Mouse (Mus musculus): ENCODE results near the gene Aqp9. TPM values are rescaled to one million over a fixed set of nuclear protein-coding genes. Genes with fewer than 3 reads are reported as not detected.

Aqp9 gene
- polyA plus RNA-seq, 1 experiment from 2014 or later = 1.5 TPM

DNA sequence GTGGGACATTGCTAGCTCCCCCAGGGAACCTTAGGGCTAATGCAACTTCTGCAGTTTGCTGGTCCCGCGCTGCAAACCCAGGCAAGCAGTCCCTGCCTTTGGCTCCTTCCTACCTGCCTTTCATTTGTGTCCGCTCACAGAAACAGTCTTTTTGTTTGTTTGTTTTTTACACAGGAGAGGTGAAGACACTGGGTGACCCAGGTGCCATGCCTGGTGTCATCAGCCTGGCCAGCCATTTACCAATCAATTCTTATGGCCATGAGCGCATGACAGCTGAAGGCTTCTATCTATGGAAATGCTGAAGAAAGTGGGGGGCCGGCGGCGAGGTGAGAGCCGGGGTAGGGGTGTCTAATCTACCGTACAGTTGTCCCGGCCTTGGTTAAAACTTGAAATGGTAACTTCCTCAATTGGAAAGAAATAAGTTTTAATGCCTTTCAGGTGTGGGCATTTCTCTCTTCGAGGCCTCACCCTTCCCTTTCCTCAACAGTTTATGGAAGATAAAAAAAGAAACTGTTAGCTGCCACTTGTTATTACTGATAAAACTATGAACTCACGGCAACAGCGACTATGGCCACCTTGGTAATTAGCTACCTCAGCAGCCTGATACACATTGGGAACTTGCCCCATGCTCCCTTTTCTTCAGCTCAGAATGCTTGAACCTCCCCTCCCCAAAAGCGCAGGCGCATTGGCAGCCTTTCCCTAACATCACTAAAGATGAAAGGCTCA lies 10.4 kb downstream of the Aqp9 start:
- H3K9me3 ChIP-seq (replicated peaks) = no peaks in the 10 kb centered on the region
- no peak overlapping the region for H3K27ac ChIP-seq (replicated peaks)
- no peaks in the 10 kb centered on the region for H3K4me1 ChIP-seq
- H3K27me3 ChIP-seq = no peaks in the 10 kb centered on the region
- WGBS = 86% methylated on average over 15 of the region's 15 CpGs
- ATAC-seq (ENCODE audit: insufficient number of reproducible peaks, low FRiP score, low TSS enrichment, low read depth) = no peak
- H3K4me2 ChIP-seq (replicated peaks) = no peak overlapping the region
- H3K9ac ChIP-seq = no peak overlapping the region
- no peak overlapping the region for H3K4me3 ChIP-seq (replicated peaks)
- no peaks in the 10 kb centered on the region for H3K36me3 ChIP-seq

DNA sequence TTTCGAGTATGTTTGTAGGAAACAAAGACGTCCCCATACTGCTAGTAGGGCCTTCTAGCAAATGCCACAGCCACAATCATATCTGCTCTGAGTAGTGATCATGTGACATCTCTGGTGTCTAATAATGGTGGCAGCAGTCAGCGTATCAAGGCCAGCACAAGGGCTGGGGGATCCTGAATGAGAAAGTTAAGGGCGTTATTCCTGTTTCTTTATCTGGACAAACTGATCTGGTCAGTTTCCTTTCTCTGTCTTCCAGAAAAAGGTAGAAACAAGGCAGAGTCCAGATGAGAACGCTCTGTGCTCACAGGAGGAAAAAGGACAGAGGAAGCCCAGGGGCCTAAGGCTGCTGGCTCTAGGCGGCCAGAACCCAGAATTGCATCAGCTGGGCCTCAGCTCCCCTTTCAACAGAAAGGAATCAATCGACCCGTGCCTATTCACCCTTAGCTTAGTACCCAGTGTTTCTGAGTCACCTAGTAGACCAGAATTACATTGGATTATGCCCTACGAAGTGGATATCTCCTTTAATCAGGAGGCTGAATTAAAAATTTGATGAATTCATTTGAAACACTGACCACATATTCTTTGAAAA lies 11.9 kb downstream of the Aqp9 start:
- Histone ChIP-seq H3K4me1 (no peaks in the 10 kb centered on the region), H3K9ac (no peak overlapping the region), H3K9me3 (replicated peaks) (no peaks in the 10 kb centered on the region), H3K4me2 (replicated peaks) (no peak overlapping the region), H3K36me3 (no peaks in the 10 kb centered on the region), H3K27ac (replicated peaks) (no peak overlapping the region), H3K4me3 (replicated peaks) (no peak overlapping the region), H3K27me3 (no peaks in the 10 kb centered on the region)
- 76% methylated on average over 9 of the region's 9 CpGs for WGBS
- no peak for ATAC-seq (ENCODE audit: insufficient number of reproducible peaks, low FRiP score, low TSS enrichment, low read depth)

DNA sequence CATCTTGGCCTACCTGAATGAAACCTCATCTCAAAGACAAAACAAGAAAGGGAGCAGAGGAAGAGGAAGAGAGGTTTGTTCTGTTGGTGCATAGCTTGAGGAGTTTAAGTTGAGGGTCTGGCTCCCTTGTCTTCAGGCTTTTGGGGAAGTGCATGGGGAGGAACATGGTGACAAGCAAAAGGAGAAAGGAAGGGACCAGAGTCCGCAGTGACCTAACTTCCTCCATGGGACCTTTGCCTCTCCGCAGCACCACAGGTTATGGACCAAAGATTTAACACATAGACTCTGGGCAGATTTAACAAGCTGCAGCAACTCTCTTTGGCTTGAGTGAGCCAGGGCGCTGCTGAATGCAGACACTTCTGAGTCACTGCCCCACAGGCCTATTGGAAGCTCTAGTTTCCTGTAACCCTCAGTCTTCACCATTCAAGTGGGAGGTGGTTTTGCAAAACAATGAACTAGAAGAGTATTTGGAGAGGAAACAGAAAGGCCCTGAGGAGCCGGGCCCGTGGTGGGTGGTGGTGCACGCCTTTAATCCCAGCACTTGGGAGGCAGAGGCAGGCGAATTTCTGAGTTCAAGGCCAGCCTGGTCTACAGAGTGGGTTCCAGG lies 13.0 kb downstream of the Aqp9 start:
- ATAC-seq (ENCODE audit: insufficient number of reproducible peaks, low FRiP score, low TSS enrichment, low read depth) = no peak
- H3K27me3 ChIP-seq = no peaks in the 10 kb centered on the region
- 79% methylated on average over 7 of the region's 7 CpGs for WGBS
- H3K9me3 ChIP-seq (replicated peaks) = no peaks in the 10 kb centered on the region
- no peak overlapping the region for H3K27ac ChIP-seq (replicated peaks)
- no peaks in the 10 kb centered on the region for H3K36me3 ChIP-seq
- H3K9ac ChIP-seq = no peak overlapping the region
- H3K4me1 ChIP-seq = no peaks in the 10 kb centered on the region
- H3K4me3 ChIP-seq (replicated peaks) = no peak overlapping the region
- no peak overlapping the region for H3K4me2 ChIP-seq (replicated peaks)

DNA sequence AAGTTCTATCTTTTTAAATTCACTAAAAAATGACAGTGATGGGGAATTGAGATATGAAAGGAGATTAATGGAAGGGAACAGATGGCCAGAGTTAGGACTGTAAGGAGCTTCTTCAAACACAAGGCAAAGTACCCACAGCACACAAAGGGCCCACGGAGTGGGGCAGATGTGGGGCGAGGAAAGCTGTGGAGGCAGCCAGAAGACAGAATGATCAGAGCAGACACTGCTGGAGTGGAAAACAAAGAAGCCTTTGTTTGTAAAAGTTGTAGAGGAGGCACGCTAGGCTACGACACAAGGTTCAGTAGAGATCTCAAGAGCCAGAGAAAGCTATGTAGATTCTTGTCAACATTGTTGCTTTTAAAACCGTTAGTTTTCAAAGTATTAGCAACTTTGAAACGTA lies 17.1 kb downstream of the Aqp9 start:
- WGBS = 56% methylated on average over 6 of the region's 6 CpGs
- no peaks in the 10 kb centered on the region for H3K27me3 ChIP-seq
- H3K36me3 ChIP-seq = no peaks in the 10 kb centered on the region
- no peak overlapping the region for H3K4me3 ChIP-seq (replicated peaks)
- H3K4me2 ChIP-seq (replicated peaks) = no peak overlapping the region
- no peaks in the 10 kb centered on the region for H3K4me1 ChIP-seq
- no peak for ATAC-seq (ENCODE audit: insufficient number of reproducible peaks, low FRiP score, low TSS enrichment, low read depth)
- no peak overlapping the region for H3K27ac ChIP-seq (replicated peaks)
- no peak overlapping the region for H3K9ac ChIP-seq
- H3K9me3 ChIP-seq (replicated peaks) = no peaks in the 10 kb centered on the region

DNA sequence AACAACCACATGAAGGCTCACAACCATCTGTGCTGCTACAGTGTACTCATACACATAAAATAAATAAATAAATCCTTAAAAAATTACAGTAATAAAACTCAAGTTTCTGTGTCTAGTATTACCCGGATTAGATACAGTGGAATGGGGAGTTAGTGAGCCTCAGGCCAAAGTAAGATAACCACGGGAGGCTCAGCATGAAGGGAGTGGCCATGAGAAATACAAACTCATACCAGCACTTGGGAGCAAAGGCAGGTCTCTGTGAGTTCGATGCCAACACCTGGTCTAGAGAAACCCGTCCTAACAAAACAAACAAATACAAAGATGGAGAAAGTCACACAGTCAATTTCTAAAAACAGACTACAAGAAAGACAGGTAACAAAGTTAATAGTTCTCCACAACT lies 18.3 kb downstream of the Aqp9 start:
- no peaks in the 10 kb centered on the region for H3K9me3 ChIP-seq (replicated peaks)
- 64% methylated on average over 4 of the region's 4 CpGs for WGBS
- no peak for ATAC-seq (ENCODE audit: insufficient number of reproducible peaks, low FRiP score, low TSS enrichment, low read depth)
- no peaks in the 10 kb centered on the region for H3K4me1 ChIP-seq
- no peaks in the 10 kb centered on the region for H3K27me3 ChIP-seq
- H3K36me3 ChIP-seq = no peaks in the 10 kb centered on the region
- H3K4me3 ChIP-seq (replicated peaks) = no peak overlapping the region
- no peak overlapping the region for H3K4me2 ChIP-seq (replicated peaks)
- H3K9ac ChIP-seq = no peak overlapping the region
- no peak overlapping the region for H3K27ac ChIP-seq (replicated peaks)

DNA sequence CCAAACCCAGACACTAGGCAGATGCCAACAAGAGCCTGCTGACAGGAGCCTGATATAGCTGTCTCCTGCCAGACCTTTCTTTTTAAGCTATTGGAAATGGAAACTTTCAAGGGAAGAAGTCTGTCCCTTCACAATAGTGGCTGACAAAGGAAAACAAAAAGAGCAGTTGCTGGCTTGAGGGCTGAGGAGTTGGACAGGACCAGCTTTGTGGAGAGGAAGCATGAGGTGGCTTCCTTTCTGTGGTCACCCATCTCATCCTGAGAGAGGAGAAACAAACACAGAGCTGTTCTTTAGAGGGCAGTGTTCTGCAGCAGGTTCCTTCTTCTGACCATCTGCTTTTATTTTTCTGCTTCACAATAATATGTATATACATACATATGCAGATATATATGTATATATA lies 19.6 kb downstream of the Aqp9 start:
- H3K4me2 ChIP-seq (replicated peaks) = no peak overlapping the region
- H3K27me3 ChIP-seq = no peaks in the 10 kb centered on the region
- no peaks in the 10 kb centered on the region for H3K9me3 ChIP-seq (replicated peaks)
- no peaks in the 10 kb centered on the region for H3K4me1 ChIP-seq
- H3K4me3 ChIP-seq (replicated peaks) = no peak overlapping the region
- no peak overlapping the region for H3K27ac ChIP-seq (replicated peaks)
- no peaks in the 10 kb centered on the region for H3K36me3 ChIP-seq
- no peak overlapping the region for H3K9ac ChIP-seq
- ATAC-seq (ENCODE audit: insufficient number of reproducible peaks, low FRiP score, low TSS enrichment, low read depth) = no peak

DNA sequence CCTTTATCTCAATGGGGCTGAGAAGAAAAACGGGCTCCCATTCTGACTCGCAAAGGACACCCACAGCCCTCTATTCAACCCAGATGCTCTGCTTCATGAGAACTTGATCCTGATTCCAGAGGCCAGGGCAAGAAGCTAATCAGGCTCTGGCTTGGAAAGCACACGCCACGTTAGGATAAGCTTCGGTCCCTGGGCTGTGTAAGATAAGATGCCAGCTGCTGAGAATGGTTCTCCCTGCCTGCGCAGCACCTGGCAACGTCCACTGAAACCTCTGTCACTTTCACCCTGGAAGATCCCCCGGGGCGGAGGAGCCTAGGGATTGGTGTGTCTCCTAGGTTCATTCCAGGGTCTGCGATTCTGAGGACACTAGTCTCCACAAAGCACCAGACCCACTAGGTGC lies 22.3 kb downstream of the Aqp9 start:
- WGBS = 65% methylated on average over 10 of the region's 10 CpGs
- Histone ChIP-seq H3K4me1 (no peaks in the 10 kb centered on the region), H3K9ac (no peak overlapping the region), H3K9me3 (replicated peaks) (no peaks in the 10 kb centered on the region), H3K36me3 (no peaks in the 10 kb centered on the region), H3K27ac (replicated peaks) (no peak overlapping the region), H3K27me3 (no peaks in the 10 kb centered on the region), H3K4me3 (replicated peaks) (no peak overlapping the region), H3K4me2 (replicated peaks) (no peak overlapping the region)
- no peak for ATAC-seq (ENCODE audit: insufficient number of reproducible peaks, low FRiP score, low TSS enrichment, low read depth)

DNA sequence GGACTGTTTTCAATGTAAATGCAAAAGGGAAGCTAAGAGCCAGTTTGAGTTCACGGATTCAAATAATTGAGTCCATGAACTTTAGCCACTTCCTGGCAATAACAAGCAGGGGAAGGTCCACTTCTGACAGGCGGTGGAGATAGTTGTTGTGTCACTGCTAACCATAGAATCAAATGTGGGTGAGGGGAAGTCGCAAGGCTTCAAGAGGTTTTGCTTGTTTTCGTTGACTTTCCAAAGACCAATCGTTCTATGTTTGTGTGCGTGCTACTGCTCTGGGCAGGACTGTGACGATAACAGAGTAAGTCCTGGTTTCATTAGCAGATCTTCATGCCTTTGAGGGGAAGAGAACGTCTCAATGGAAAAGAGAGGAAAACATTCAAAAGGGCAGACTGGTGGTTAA lies 28.3 kb downstream of the Aqp9 start:
- H3K36me3 ChIP-seq = no peaks in the 10 kb centered on the region
- 79% methylated on average over 8 of the region's 8 CpGs for WGBS

DNA sequence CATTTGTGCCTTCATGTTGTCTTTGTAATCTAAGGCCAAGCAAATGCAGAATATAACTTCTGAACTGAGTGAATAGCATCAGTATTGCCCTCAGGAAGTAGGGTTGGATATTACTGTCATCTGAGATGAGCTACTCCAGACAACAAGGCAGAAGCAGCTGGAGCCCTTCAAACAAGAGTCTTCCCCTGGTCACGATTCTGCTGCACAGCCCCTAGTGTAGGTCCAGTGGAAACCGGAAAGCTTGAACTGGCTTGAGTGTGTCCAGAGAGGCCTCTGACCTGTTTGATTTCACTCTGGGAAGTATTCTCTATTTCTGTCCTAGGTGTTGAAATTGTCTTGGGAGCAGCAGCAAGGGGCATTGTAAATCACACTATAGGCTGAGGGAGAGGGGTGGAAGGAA lies 29.5 kb downstream of the Aqp9 start:
- 82% methylated on average over 2 of the region's 2 CpGs for WGBS
- ATAC-seq (ENCODE audit: insufficient number of reproducible peaks, low FRiP score, low TSS enrichment, low read depth) = no peak
- Histone ChIP-seq H3K27me3 (no peaks in the 10 kb centered on the region), H3K4me3 (replicated peaks) (no peak overlapping the region), H3K36me3 (no peaks in the 10 kb centered on the region), H3K9ac (no peak overlapping the region), H3K4me2 (replicated peaks) (no peak overlapping the region), H3K4me1 (no peaks in the 10 kb centered on the region), H3K27ac (replicated peaks) (no peak overlapping the region), H3K9me3 (replicated peaks) (no peaks in the 10 kb centered on the region)

More for the DNA sequence above, 28.3 kb downstream of the Aqp9 start:
- Histone ChIP-seq H3K9ac (no peak overlapping the region), H3K27me3 (no peaks in the 10 kb centered on the region), H3K4me3 (replicated peaks) (no peak overlapping the region), H3K4me1 (no peaks in the 10 kb centered on the region), H3K9me3 (replicated peaks) (no peaks in the 10 kb centered on the region), H3K27ac (replicated peaks) (no peak overlapping the region), H3K4me2 (replicated peaks) (no peak overlapping the region)
- no peak for ATAC-seq (ENCODE audit: insufficient number of reproducible peaks, low FRiP score, low TSS enrichment, low read depth)

DNA sequence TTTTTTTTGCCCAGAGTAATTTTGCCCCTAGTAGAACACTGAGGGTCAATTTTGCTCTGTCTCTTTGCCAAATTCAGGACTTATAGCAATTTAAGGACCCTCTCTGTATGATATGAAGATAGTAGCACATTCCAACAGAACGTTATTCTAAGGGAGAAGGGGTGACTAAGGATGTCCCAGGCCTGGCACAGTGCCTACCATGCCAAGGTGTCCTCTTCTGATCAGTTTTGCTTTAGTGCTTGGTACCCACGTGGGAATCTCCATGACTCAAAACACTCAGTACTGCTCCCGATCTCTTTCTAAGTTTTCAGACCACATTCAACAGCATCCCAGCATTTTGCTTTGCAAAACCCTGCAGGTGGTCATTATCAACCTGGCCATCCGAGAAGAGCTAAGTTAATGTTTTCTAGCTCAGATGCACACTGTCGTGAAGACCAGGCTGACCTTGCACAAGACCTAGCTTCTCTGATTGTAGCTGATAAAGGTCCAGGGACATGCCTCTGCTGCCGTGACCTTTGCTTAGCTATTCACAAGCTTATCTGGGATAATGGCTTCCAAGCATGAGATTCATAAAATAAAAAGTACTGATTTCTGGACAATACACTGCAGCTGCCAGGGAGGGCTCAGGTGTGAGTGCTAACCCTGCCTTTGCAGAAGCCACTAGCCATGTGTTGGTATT lies 31.1 kb downstream of the Aqp9 start:
- H3K36me3 ChIP-seq = no peaks in the 10 kb centered on the region
- no peak overlapping the region for H3K27ac ChIP-seq (replicated peaks)
- no peak overlapping the region for H3K4me2 ChIP-seq (replicated peaks)
- H3K9ac ChIP-seq = no peak overlapping the region
- 78% methylated on average over 6 of the region's 6 CpGs for WGBS
- H3K4me1 ChIP-seq = no peaks in the 10 kb centered on the region
- no peak for ATAC-seq (ENCODE audit: insufficient number of reproducible peaks, low FRiP score, low TSS enrichment, low read depth)
- H3K27me3 ChIP-seq = no peaks in the 10 kb centered on the region
- H3K9me3 ChIP-seq (replicated peaks) = no peaks in the 10 kb centered on the region
- H3K4me3 ChIP-seq (replicated peaks) = no peak overlapping the region

DNA sequence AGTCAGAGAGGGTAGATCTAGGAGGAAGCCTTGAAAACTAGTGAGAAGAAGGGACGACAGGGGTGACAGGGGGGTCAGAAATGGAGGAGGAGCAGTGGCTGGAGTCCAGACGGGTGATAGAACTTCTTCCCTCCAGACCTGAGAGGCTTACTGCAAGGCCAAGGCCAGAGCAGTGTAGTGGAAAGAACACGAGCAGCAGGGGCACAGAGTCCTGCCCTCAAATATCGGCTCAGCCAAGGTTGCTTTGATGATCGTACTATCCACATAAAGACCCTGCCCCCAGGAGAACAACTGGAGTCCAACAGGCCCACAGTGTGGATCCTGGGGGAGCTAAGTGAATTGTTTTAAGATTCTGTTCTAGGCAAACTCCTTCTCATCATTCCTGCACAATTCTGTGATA lies 33.4 kb downstream of the Aqp9 start:
- no peak overlapping the region for H3K27ac ChIP-seq (replicated peaks)
- no peak overlapping the region for H3K9ac ChIP-seq
- ATAC-seq (ENCODE audit: insufficient number of reproducible peaks, low FRiP score, low TSS enrichment, low read depth) = no peak
- no peak overlapping the region for H3K4me2 ChIP-seq (replicated peaks)
- 76% methylated on average over 5 of the region's 5 CpGs for WGBS
- H3K9me3 ChIP-seq (replicated peaks) = no peaks in the 10 kb centered on the region
- H3K36me3 ChIP-seq = no peaks in the 10 kb centered on the region
- no peak overlapping the region for H3K4me3 ChIP-seq (replicated peaks)
- H3K4me1 ChIP-seq = no peaks in the 10 kb centered on the region
- H3K27me3 ChIP-seq = no peaks in the 10 kb centered on the region

Measured in embryonic facial prominence, embryonic 15.5 days (tissue).